Mouse (Mus musculus) kidney, adult 2 months (tissue): ENCODE measurements around the gene Snd1. TPM values are rescaled to one million over a fixed set of nuclear protein-coding genes. Genes with fewer than 3 reads are reported as not detected.

Experiments
- DNase-seq: peaks from one replicate; pipeline ENCODE4 v3.0.0; 2021
- H3K27ac ChIP-seq: fragments of 200-500 bp; 2 replicates; pipeline ENCODE4 v1.5.1; 2012; ENCODE audit warnings: low read depth, low read length, control low read depth, inconsistent platforms; ENCODE audit not compliant: insufficient read depth
- H3K27me3 ChIP-seq: fragments of 200-500 bp; replicated peaks from 2 replicates; pipeline ENCODE4 v1.6.1; 2012; ENCODE audit warnings: mild to moderate bottlenecking, moderate library complexity, low read length, inconsistent platforms; ENCODE audit not compliant: control insufficient read depth, insufficient read depth
- H3K36me3 ChIP-seq: fragments of 200-500 bp; 2 replicates; pipeline ENCODE4 v1.6.1; 2012; ENCODE audit warnings: mild to moderate bottlenecking, moderate library complexity, low read length, inconsistent platforms; ENCODE audit not compliant: control insufficient read depth, insufficient read depth
- H3K4me1 ChIP-seq: fragments of 200-500 bp; 2 replicates; pipeline ENCODE4 v1.6.1; 2011; ENCODE audit warnings: low read length; ENCODE audit not compliant: control insufficient read depth, insufficient read depth
- H3K4me3 ChIP-seq: fragments of 200-500 bp; 2 replicates; pipeline ENCODE4 v1.5.1; 2011; ENCODE audit warnings: mild to moderate bottlenecking, low read depth, low read length, control low read depth; ENCODE audit not compliant: insufficient read depth
- CTCF ChIP-seq: fragments of 200-500 bp; conservative IDR thresholded peaks from 2 replicates; pipeline ENCODE4 v1.5.1; 2011; ENCODE audit warnings: low read depth, mild to moderate bottlenecking, control low read depth, low read length, moderate library complexity, mixed read lengths; ENCODE audit not compliant: insufficient read depth, insufficient read length
- POLR2A ChIP-seq: fragments of 200-500 bp; IDR thresholded peaks from one replicate; pipeline ENCODE4 v1.6.1; 2011; ENCODE audit warnings: low read depth, low read length, control low read depth
- WGBS: fragments of 180-500 bp; shearing (Covaris S2); methylation state at CpG from one replicate; pipeline ENCODE4 v1.1.7; 2018; 5-methylcytosine and 5-hydroxymethylcytosine counted together
- polyA plus RNA-seq: library from polyadenylated mRNA; depleted of rRNA; stranded (reverse); fragments of >200 nt; gene quantifications from 2 replicates; pipeline ENCODE4 v1.2.3, GENCODE M21; 2012

Snd1 gene
- polyA plus RNA-seq, 1 experiment: 41.0 TPM

DNA sequence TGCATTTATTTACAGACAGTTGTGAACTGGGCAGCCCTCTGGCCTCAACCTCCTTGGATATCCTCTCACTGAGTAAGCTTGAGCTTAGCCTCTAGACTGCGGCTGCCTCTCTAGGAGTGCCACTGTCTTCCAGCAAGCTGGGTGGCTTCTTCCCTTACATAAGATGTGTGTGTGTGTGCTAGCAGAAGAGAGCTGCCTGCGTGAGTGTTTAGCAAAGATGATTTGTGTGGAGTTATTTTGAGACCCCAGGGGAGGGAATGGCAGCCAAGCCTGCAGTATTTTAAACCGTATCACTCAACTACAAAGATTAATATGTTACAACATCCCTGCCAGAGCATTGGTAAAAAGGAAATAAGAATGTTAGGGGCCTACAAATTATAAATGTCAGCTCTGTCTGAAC lies 306.8 kb downstream of the Snd1 start:
- Histone ChIP-seq H3K4me3 (no peak overlapping the region), H3K4me1 (peaks cover 2% of the 10 kb centered on the region; the same call in 1 of the 2 replicates), H3K36me3 (no peaks in the 10 kb centered on the region), H3K27ac (no peak overlapping the region), H3K27me3 (no peaks in the 10 kb centered on the region)
- TF ChIP-seq POLR2A: no peak
- no peak for TF ChIP-seq CTCF
- WGBS: 41% methylated on average over 3 of the region's 3 CpGs
- peak; percentile 5 for DNase-seq

DNA sequence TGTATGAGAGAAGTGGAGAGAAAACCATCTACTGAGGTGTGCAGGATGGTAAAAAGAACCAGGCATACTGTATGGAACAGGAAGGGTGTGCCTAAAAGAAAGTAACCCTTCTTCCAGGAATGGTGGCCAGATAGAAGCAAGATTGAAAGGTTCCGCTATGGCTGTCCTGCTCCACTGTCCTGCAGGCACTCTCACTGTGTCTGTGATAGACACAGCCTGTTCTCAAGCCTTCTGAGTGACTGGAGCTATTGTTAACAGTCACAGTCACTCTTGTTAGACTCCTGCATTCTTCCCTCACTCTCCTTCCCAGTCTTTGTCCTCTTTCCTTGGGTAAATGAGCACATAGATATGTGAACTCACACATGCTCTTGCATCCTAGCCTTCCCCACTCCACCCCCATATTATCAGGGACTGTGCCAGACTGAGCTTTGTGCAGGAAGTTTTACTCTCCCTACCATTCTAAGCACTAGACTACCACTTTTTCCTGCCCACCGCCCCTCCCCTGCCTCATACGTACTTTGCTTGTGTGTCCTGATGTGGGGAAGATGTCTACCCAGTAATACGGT lies 308.2 kb downstream of the Snd1 start:
- Histone ChIP-seq H3K36me3 (no peaks in the 10 kb centered on the region), H3K4me1 (peaks cover 2% of the 10 kb centered on the region; the same call in 1 of the 2 replicates), H3K27me3 (no peaks in the 10 kb centered on the region), H3K4me3 (no peak overlapping the region), H3K27ac (no peak overlapping the region)
- 95% methylated on average over 4 of the region's 4 CpGs for WGBS
- no peak for TF ChIP-seq POLR2A
- TF ChIP-seq CTCF: no peak
- no peak for DNase-seq

DNA sequence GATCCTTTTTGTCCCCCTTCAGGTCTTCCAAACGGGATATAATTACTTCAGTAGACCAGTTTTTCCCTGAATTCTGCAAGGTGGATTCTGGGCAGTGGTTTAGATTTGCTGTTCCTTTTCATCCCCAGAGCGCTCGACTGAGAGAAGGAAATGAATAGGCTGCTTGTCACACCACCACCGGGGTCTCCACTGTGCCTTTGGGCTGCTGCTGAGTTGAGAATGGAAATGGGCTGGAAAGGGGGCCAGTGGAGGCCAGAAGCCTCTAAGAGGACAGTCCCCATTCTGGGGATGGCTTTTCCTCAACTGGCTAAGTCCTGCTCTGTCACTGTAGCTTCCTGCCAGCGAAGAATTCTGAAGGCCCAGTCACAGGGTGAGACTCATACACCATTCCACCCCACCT lies 309.0 kb downstream of the Snd1 start:
- Histone ChIP-seq H3K27me3 (no peaks in the 10 kb centered on the region), H3K4me1 (peaks cover 2% of the 10 kb centered on the region; the same call in 1 of the 2 replicates), H3K4me3 (no peak overlapping the region), H3K36me3 (no peaks in the 10 kb centered on the region), H3K27ac (no peak overlapping the region)
- no peak for DNase-seq
- TF ChIP-seq CTCF (no peak), POLR2A (no peak)
- WGBS: 89% methylated on average over 5 of the region's 5 CpGs

DNA sequence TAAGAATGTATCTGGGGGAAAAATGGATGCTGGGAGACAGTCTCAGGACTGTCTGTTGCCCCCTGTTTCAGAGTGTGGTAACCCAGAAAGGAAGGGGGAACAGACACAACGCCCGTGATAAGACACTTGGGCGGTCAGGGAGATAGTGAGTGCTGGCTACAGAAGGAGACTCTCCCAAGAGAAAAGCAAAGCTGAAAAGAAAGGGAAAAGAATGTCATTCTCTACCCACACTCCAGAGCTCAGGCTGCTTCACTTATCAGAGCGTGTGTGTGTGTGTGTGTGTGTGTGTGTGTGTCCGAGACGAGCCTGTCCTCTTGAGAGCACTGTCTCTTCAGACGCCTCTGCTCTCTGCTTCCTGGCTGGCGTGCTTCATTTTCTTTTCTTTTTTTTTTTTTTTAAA lies 310.8 kb downstream of the Snd1 start:
- TF ChIP-seq CTCF (no peak), POLR2A (no peak)
- no peak overlapping the region for H3K4me3 ChIP-seq
- H3K27ac ChIP-seq: no peak overlapping the region
- H3K36me3 ChIP-seq: no peaks in the 10 kb centered on the region
- no peak for DNase-seq
- WGBS: 84% methylated on average over 8 of the region's 8 CpGs
- H3K4me1 ChIP-seq: no peaks in the 10 kb centered on the region
- no peaks in the 10 kb centered on the region for H3K27me3 ChIP-seq

DNA sequence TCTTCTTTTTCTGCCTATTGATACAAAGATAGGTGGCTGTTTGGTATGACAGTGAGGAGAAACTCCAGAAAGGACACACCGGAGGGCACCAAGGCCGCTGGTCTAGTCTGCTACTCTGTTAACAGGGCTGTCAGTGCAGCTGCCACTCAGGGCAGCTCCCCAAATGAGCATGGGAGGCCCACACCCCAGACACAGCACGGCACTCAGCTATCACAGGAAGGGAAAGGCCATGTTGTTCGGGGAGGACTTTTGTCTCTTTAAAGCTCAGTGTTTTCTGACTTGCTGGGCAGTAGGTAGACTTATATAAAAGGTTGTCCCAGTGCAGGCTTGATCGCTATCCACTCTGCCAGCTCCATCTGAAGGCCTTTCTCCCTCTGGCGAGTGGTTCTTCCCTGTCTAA lies 312.2 kb downstream of the Snd1 start:
- no peak for DNase-seq
- TF ChIP-seq POLR2A: no peak
- no peak for TF ChIP-seq CTCF
- Histone ChIP-seq H3K27me3 (no peaks in the 10 kb centered on the region), H3K36me3 (no peaks in the 10 kb centered on the region), H3K27ac (no peak overlapping the region), H3K4me3 (no peak overlapping the region), H3K4me1 (no peaks in the 10 kb centered on the region)
- 84% methylated on average over 6 of the region's 6 CpGs for WGBS

DNA sequence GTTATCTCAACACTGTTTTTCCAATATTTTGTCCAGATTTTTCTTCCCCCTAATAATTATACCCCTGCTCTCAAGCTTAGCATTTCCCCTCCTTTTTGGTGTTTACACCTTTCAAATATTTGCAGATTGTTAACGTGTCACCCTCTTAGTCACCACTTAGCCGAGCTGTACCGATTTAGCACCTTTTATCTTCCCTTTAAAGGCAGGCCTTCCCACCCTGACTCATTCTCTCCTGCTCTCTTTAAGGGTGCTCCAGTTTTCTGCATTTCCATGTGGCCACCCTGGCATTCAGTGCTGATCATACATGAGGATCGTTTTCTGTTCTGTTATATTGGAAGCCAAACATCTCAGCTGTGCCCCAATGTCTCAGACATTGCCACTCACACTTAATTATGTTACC lies 314.7 kb downstream of the Snd1 start:
- 66% methylated on average over 4 of the region's 4 CpGs for WGBS
- Histone ChIP-seq H3K4me3 (no peak overlapping the region), H3K27ac (no peak overlapping the region), H3K36me3 (no peaks in the 10 kb centered on the region), H3K4me1 (no peaks in the 10 kb centered on the region), H3K27me3 (no peaks in the 10 kb centered on the region)
- TF ChIP-seq POLR2A (no peak), CTCF (no peak)
- DNase-seq: no peak

DNA sequence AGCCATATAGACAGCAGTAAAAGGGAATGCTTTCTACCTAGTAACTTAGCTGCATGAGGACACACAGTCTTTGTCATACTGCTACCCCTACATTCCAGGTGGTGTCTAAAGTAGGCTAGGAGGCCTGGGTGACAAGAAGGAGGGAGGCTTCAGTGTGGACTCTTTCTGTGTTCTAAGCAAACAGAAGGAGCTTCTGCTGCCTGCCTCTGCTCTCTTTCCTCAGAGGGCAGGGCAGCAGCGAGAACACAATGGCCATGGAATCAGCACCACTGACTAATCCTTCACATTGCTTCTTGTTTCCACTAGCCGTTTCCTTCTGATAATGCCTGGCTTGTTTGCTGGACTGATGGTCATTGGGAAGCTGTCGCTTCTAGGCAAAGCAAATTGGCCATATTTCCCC lies 316.2 kb downstream of the Snd1 start:
- Histone ChIP-seq H3K36me3 (no peaks in the 10 kb centered on the region), H3K4me1 (no peaks in the 10 kb centered on the region), H3K27ac (no peak overlapping the region), H3K4me3 (no peak overlapping the region), H3K27me3 (no peaks in the 10 kb centered on the region)
- 83% methylated on average over 3 of the region's 3 CpGs for WGBS
- no peak for DNase-seq
- no peak for TF ChIP-seq POLR2A
- no peak for TF ChIP-seq CTCF
